Mouse (Mus musculus) lung, embryonic 15.5 days (tissue): ENCODE measurements around the gene Tlr7. TPM values are rescaled to one million over a fixed set of nuclear protein-coding genes. Genes with fewer than 3 reads are reported as not detected.
"Not testable (repeated sequence)": the region's sequence is repeated elsewhere in the genome, so short reads cannot be mapped to it uniquely, and the experiment has no call there.

ENCODE experiments used
- ATAC-seq: fragments of 200-750 bp; cut with Nextera tagmentation; 2 replicates; pipeline ENCODE4 v1.8.0; 2017; ENCODE audit warnings: moderate number of reproducible peaks, borderline replicate concordance; ENCODE audit not compliant: low FRiP score, low TSS enrichment; ENCODE audit errors: extremely low read depth
- H3K27ac ChIP-seq: fragments of 300-500 bp; sonication (generic); 2 replicates; pipeline ENCODE4 v1.5.1; 2015; ENCODE audit warnings: moderate library complexity, mild to moderate bottlenecking, inconsistent platforms
- H3K27me3 ChIP-seq: fragments of 300-500 bp; sonication (generic); 2 replicates; pipeline ENCODE4 v1.6.1; 2015; ENCODE audit warnings: inconsistent platforms
- H3K36me3 ChIP-seq: fragments of 300-500 bp; sonication (generic); 2 replicates; pipeline ENCODE4 v1.6.1; 2015; ENCODE audit warnings: inconsistent platforms
- H3K4me1 ChIP-seq: fragments of 300-500 bp; sonication (generic); 2 replicates; pipeline ENCODE4 v1.6.1; 2015; ENCODE audit warnings: inconsistent platforms
- H3K4me2 ChIP-seq: fragments of 300-500 bp; sonication (generic); 2 replicates; pipeline ENCODE4 v1.6.1; 2015; ENCODE audit warnings: inconsistent platforms, mild to moderate bottlenecking, moderate library complexity
- H3K4me3 ChIP-seq: fragments of 300-500 bp; sonication (generic); 2 replicates; pipeline ENCODE4 v1.5.1; 2015; ENCODE audit warnings: mild to moderate bottlenecking, inconsistent platforms
- H3K9ac ChIP-seq: fragments of 300-500 bp; sonication (generic); 2 replicates; pipeline ENCODE4 v1.6.1; 2015; ENCODE audit warnings: inconsistent platforms
- H3K9me3 ChIP-seq: fragments of 300-500 bp; sonication (generic); 2 replicates; pipeline ENCODE4 v1.6.1; 2016; ENCODE audit warnings: inconsistent platforms
- WGBS: fragments of 180-500 bp; shearing (Covaris S2); methylation state at CpG from one replicate; pipeline ENCODE4 v1.1.7; 2015; 5-methylcytosine and 5-hydroxymethylcytosine counted together
- polyA plus RNA-seq: library from polyadenylated mRNA; unstranded; fragments of >200 nt; fragmentation: Nextera tagmentation; extraction: Ambion mirVana; gene quantifications from 2 replicates; pipeline ENCODE4 v1.2.1, GENCODE M21; 2015

Gene Tlr7
- 0.38 and 0.93 TPM in 2 replicates for polyA plus RNA-seq

- Histone ChIP-seq H3K27me3 (peaks cover 6% of the 10 kb centered on the region; the same call in 1 of the 2 replicates), H3K9ac (no peak within 1 kb of the TSS), H3K36me3 (no peaks in the 10 kb centered on the region), H3K4me2 (no peak within 1 kb of the TSS), H3K4me1 (no peaks in the 10 kb centered on the region), H3K9me3 (no peaks in the 10 kb centered on the region), H3K4me3 (no peak within 1 kb of the TSS), H3K27ac (no peak within 1 kb of the TSS)
- ATAC-seq, result no peak
- 57% methylated on average over 6 of the region's 6 CpGs for WGBS
Measured at GRCm38 (mm10) chrX:167330399-167330798, at the start of gene Tlr7. Gene Tlr7 (minus strand): TSS chrX:167330558.

- Histone ChIP-seq H3K27me3 (no peaks in the 10 kb centered on the region; the same call in 1 of the 2 replicates), H3K36me3 (no peaks in the 10 kb centered on the region), H3K9ac (no peak overlapping the region), H3K9me3 (no peaks in the 10 kb centered on the region), H3K4me2 (no peak overlapping the region), H3K27ac (no peak overlapping the region), H3K4me1 (no peaks in the 10 kb centered on the region), H3K4me3 (no peak overlapping the region)
- 56% methylated on average over 4 of the region's 4 CpGs for WGBS
- ATAC-seq, result no peak
Measured at GRCm38 (mm10) chrX:167380073-167380472, 49.7 kb upstream of the Tlr7 start.

GRCm38 (mm10) chrX:167361231-167361630 is 30.9 kb upstream of the Tlr7 start:
- not testable (repeated sequence) for H3K27ac ChIP-seq, ATAC-seq, H3K4me1 ChIP-seq, H3K4me2 ChIP-seq, H3K4me3 ChIP-seq, H3K27me3 ChIP-seq, H3K9me3 ChIP-seq, H3K9ac ChIP-seq, H3K36me3 ChIP-seq
- WGBS, result 86% methylated on average over 3 of the region's 3 CpGs

GRCm38 (mm10) chrX:167359704-167360103 is 29.3 kb upstream of the Tlr7 start:
- no peaks in the 10 kb centered on the region for H3K36me3 ChIP-seq
- ATAC-seq, result no peak
- H3K9ac ChIP-seq, result no peak overlapping the region
- no peak overlapping the region for H3K4me2 ChIP-seq
- H3K9me3 ChIP-seq, result no peaks in the 10 kb centered on the region
- no peaks in the 10 kb centered on the region for H3K4me1 ChIP-seq
- WGBS, result 84% methylated on average over 7 of the region's 7 CpGs
- H3K27ac ChIP-seq, result no peak overlapping the region
- no peaks in the 10 kb centered on the region for H3K27me3 ChIP-seq
- H3K4me3 ChIP-seq, result no peak overlapping the region

GRCm38 (mm10) chrX:167357415-167357814 is 27.1 kb upstream of the Tlr7 start:
- Histone ChIP-seq H3K4me2 (no peak overlapping the region), H3K4me3 (no peak overlapping the region), H3K27ac (no peak overlapping the region), H3K9ac (no peak overlapping the region), H3K9me3 (no peaks in the 10 kb centered on the region), H3K4me1 (no peaks in the 10 kb centered on the region), H3K36me3 (no peaks in the 10 kb centered on the region), H3K27me3 (no peaks in the 10 kb centered on the region; the same call in 1 of the 2 replicates)
- 50% methylated on average over 2 of the region's 2 CpGs for WGBS
- no peak for ATAC-seq

- no peaks in the 10 kb centered on the region; the same call in 1 of the 2 replicates for H3K27me3 ChIP-seq
- no peaks in the 10 kb centered on the region for H3K4me1 ChIP-seq
- no peak overlapping the region for H3K4me2 ChIP-seq
- no peak overlapping the region for H3K9ac ChIP-seq
- no peak for ATAC-seq
- H3K4me3 ChIP-seq, result no peak overlapping the region
- H3K9me3 ChIP-seq, result no peaks in the 10 kb centered on the region
- no peaks in the 10 kb centered on the region for H3K36me3 ChIP-seq
- 91% methylated on average over 3 of the region's 3 CpGs for WGBS
- H3K27ac ChIP-seq, result no peak overlapping the region
Measured at GRCm38 (mm10) chrX:167355965-167356364, 25.6 kb upstream of the Tlr7 start.

- Histone ChIP-seq H3K4me3 (no peak overlapping the region), H3K9me3 (no peaks in the 10 kb centered on the region), H3K4me2 (no peak overlapping the region), H3K27me3 (no peaks in the 10 kb centered on the region; the same call in 1 of the 2 replicates), H3K4me1 (no peaks in the 10 kb centered on the region), H3K27ac (no peak overlapping the region), H3K36me3 (no peaks in the 10 kb centered on the region), H3K9ac (no peak overlapping the region)
- no peak for ATAC-seq
- WGBS, result 91% methylated on average over 2 of the region's 2 CpGs
Measured at GRCm38 (mm10) chrX:167353617-167354016, 23.3 kb upstream of the Tlr7 start.

- WGBS, result 82% methylated on average over 1 of the region's 1 CpGs
- Histone ChIP-seq H3K4me3 (no peak overlapping the region), H3K4me1 (no peaks in the 10 kb centered on the region), H3K36me3 (no peaks in the 10 kb centered on the region), H3K9me3 (no peaks in the 10 kb centered on the region), H3K9ac (no peak overlapping the region), H3K27ac (no peak overlapping the region), H3K4me2 (no peak overlapping the region), H3K27me3 (no peaks in the 10 kb centered on the region)
- ATAC-seq, result no peak
Measured at GRCm38 (mm10) chrX:167346440-167346839, 16.1 kb upstream of the Tlr7 start.

- ATAC-seq, result no peak
- WGBS, result 53% methylated on average over 1 of the region's 1 CpGs
Measured at GRCm38 (mm10) chrX:167344356-167344755, 14.0 kb upstream of the Tlr7 start.

GRCm38 (mm10) chrX:167341811-167342210 is 11.5 kb upstream of the Tlr7 start:
- Histone ChIP-seq H3K36me3 (no peaks in the 10 kb centered on the region), H3K4me2 (no peak overlapping the region), H3K4me3 (no peak overlapping the region), H3K27ac (no peak overlapping the region), H3K9me3 (no peaks in the 10 kb centered on the region), H3K9ac (no peak overlapping the region), H3K4me1 (no peaks in the 10 kb centered on the region), H3K27me3 (no peaks in the 10 kb centered on the region)
- WGBS, result 79% methylated on average over 3 of the region's 3 CpGs
- ATAC-seq, result no peak

More at GRCm38 (mm10) chrX:167344356-167344755, 14.0 kb upstream of the Tlr7 start:
- no peaks in the 10 kb centered on the region for H3K27me3 ChIP-seq
- H3K4me1 ChIP-seq, result no peaks in the 10 kb centered on the region
- no peak overlapping the region for H3K9ac ChIP-seq
- H3K4me3 ChIP-seq, result no peak overlapping the region
- H3K36me3 ChIP-seq, result no peaks in the 10 kb centered on the region
- no peak overlapping the region for H3K4me2 ChIP-seq
- no peak overlapping the region for H3K27ac ChIP-seq
- no peaks in the 10 kb centered on the region for H3K9me3 ChIP-seq

- ATAC-seq, result no peak
- WGBS, result 86% methylated on average over 2 of the region's 2 CpGs
Measured at GRCm38 (mm10) chrX:167340190-167340589, 9.8 kb upstream of the Tlr7 start.

GRCm38 (mm10) chrX:167337990-167338389 is 7.6 kb upstream of the Tlr7 start:
- H3K27ac ChIP-seq, result no peak overlapping the region
- H3K36me3 ChIP-seq, result no peaks in the 10 kb centered on the region
- no peaks in the 10 kb centered on the region for H3K27me3 ChIP-seq
- H3K4me1 ChIP-seq, result no peaks in the 10 kb centered on the region
- H3K9me3 ChIP-seq, result no peaks in the 10 kb centered on the region
- no peak overlapping the region for H3K4me2 ChIP-seq
- WGBS, result 96% methylated on average over 1 of the region's 1 CpGs
- no peak overlapping the region for H3K9ac ChIP-seq
- ATAC-seq, result no peak
- no peak overlapping the region for H3K4me3 ChIP-seq

More at GRCm38 (mm10) chrX:167340190-167340589, 9.8 kb upstream of the Tlr7 start:
- Histone ChIP-seq H3K4me3 (no peak overlapping the region), H3K27ac (no peak overlapping the region), H3K4me1 (no peaks in the 10 kb centered on the region), H3K9me3 (no peaks in the 10 kb centered on the region), H3K27me3 (no peaks in the 10 kb centered on the region), H3K4me2 (no peak overlapping the region), H3K36me3 (no peaks in the 10 kb centered on the region), H3K9ac (no peak overlapping the region)

- ATAC-seq, result no peak
- H3K4me1 ChIP-seq, result no peaks in the 10 kb centered on the region
- H3K4me2 ChIP-seq, result no peak overlapping the region
- H3K27me3 ChIP-seq, result no peaks in the 10 kb centered on the region; the same call in 1 of the 2 replicates
- 70% methylated on average over 1 of the region's 1 CpGs for WGBS
- no peak overlapping the region for H3K4me3 ChIP-seq
- H3K9ac ChIP-seq, result no peak overlapping the region
- H3K9me3 ChIP-seq, result no peaks in the 10 kb centered on the region
- H3K36me3 ChIP-seq, result no peaks in the 10 kb centered on the region
- no peak overlapping the region for H3K27ac ChIP-seq
Measured at GRCm38 (mm10) chrX:167334571-167334970, 4.2 kb upstream of the Tlr7 start.
